Mouse (Mus musculus) forebrain, postnatal 0 days (tissue): Measurements from ENCODE around the gene Gga3. TPM values are rescaled to one million over a fixed set of nuclear protein-coding genes. Genes with fewer than 3 reads are reported as not detected.
"Not testable (repeated sequence)": the region's sequence is repeated elsewhere in the genome, so short reads cannot be mapped to it uniquely, and the experiment has no call there.

Source experiments
- ATAC-seq: fragments of 200-750 bp; cut with Nextera tagmentation; 2 replicates; pipeline ENCODE4 v1.8.0; 2017; ENCODE audit warnings: mild to moderate bottlenecking, moderate library complexity
- DNase-seq: peaks from one replicate; pipeline ENCODE4 v3.0.0-alpha.2; 2015
- H3K27ac ChIP-seq: fragments of 300-500 bp; sonication (generic); 2 replicates; pipeline ENCODE4 v1.5.1; 2014; ENCODE audit warnings: low read depth, mild to moderate bottlenecking, antibody characterized with exemption, low read length, moderate library complexity, mixed read lengths
- H3K27me3 ChIP-seq: fragments of 300-500 bp; sonication (generic); 2 replicates; pipeline ENCODE4 v1.6.1; 2014; ENCODE audit warnings: mild to moderate bottlenecking, low read length, mixed read lengths; ENCODE audit not compliant: insufficient read depth
- H3K36me3 ChIP-seq: fragments of 300-500 bp; sonication (generic); 2 replicates; pipeline ENCODE4 v1.6.1; 2014; ENCODE audit warnings: mild to moderate bottlenecking, moderate library complexity; ENCODE audit not compliant: insufficient read depth
- H3K4me1 ChIP-seq: fragments of 300-500 bp; sonication (generic); 2 replicates; pipeline ENCODE4 v1.6.1; 2014; ENCODE audit warnings: antibody characterized with exemption; ENCODE audit not compliant: insufficient read depth
- H3K4me2 ChIP-seq: fragments of 300-500 bp; sonication (generic); 2 replicates; pipeline ENCODE4 v1.6.1; 2014; ENCODE audit warnings: low read depth, mild to moderate bottlenecking, moderate library complexity
- H3K4me3 ChIP-seq: fragments of 300-500 bp; sonication (generic); 2 replicates; pipeline ENCODE4 v1.5.1; 2014; ENCODE audit warnings: low read depth, low read length, mixed read lengths
- H3K9ac ChIP-seq: fragments of 300-500 bp; sonication (generic); 2 replicates; pipeline ENCODE4 v1.6.1; 2014; ENCODE audit warnings: mild to moderate bottlenecking
- H3K9me3 ChIP-seq: fragments of 300-500 bp; sonication (generic); 2 replicates; pipeline ENCODE4 v1.6.1; 2016; ENCODE audit warnings: low read length
- CTCF ChIP-seq: sonication (generic); IDR thresholded peaks from 2 replicates; pipeline ENCODE4 v1.5.1; 2016; ENCODE audit warnings: antibody characterized with exemption, control low read depth, low read depth
- WGBS: fragments of 180-500 bp; shearing (Covaris S2); extraction: QIAGEN DNeasy Blood & Tissue Kit; methylation state at CpG from one replicate; pipeline ENCODE4 v1.1.7; 2014; 5-methylcytosine and 5-hydroxymethylcytosine counted together
- polyA plus RNA-seq: library from polyadenylated mRNA; unstranded; fragments of >200 nt; fragmentation: Nextera tagmentation; extraction: Ambion mirVana; gene quantifications from 2 replicates; pipeline ENCODE4 v1.2.1, GENCODE M21; 2015
- total RNA-seq: library from RNA; depleted of rRNA; stranded (reverse); fragments of >200 nt; gene quantifications from 2 replicates; pipeline ENCODE4 v1.2.3, GENCODE M21; 2014; rRNA removed

The Gga3 gene
- 34.0 and 34.5 TPM in 2 replicates for total RNA-seq
- polyA plus RNA-seq, result 15.2 and 18.5 TPM in 2 replicates

DNA sequence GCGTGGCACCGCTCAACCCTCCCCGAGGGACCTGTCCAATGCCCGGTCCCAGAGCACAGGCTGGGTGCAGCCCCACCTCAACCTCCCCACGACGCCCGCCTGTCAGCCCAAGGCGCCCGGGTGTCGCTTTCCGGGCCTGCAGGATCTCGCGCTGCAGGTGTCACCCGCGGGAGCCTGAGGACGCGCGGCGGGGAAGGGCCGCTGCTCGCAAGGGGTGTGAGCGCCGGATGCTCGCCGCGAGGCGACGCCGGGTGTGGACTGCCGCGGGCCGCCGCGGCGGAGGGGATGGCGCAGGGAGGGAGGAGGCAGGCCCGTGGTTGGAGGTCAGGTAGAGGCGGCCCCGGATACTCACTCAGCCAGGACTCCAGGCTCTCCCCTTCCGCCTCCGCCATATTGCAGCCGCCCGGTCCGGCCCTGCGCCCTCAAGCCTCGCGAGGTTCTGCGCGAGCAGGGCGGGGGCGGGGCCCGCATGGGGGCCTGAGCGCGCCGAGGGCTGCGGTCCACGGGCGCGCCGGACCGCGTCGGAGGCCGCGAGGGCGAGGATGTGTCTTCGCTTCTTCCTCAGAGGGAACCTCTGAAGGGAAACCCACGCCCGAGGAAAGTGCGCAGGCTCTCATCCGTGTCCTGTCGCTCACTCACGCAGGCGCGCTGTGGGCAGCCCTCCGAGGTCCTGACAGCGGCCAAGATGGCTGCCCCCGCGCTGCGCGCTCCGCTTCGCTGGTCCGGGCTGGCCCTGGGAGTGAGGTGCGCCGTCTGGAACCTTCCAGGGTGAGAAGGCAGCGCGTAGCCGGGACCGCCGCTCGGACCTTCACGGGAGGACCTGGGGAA is at the start of gene Gga3, which contains the start of gene Mrps7:
TSS of gene Gga3 (minus strand) at position 576 of the 828 bp plus-strand sequence.
TSS of gene Mrps7 (plus strand) at position 450 of the 828 bp plus-strand sequence.
- Histone ChIP-seq H3K4me1 (peaks cover 15% of the 10 kb centered on the region), H3K27ac (peak within 1 kb of the TSS; percentile 95), H3K36me3 (peaks cover 27% of the 10 kb centered on the region), H3K4me3 (peak within 1 kb of the TSS; percentile 95), H3K4me2 (peak within 1 kb of the TSS; percentile 89), H3K27me3 (no peaks in the 10 kb centered on the region), H3K9ac (peak within 1 kb of the TSS; percentile 97), H3K9me3 (no peaks in the 10 kb centered on the region)
- ATAC-seq (peak; percentile 98), DNase-seq (peak; percentile 95)
- TF ChIP-seq CTCF, result no peak
- 1% methylated on average over 89 of the region's 93 CpGs for WGBS

GRCm38 (mm10) chr11:115653194-115653593 is 49.3 kb upstream of the Gga3 start:
- no peaks in the 10 kb centered on the region for H3K9me3 ChIP-seq
- no peak for TF ChIP-seq CTCF
- no peak overlapping the region for H3K4me3 ChIP-seq
- no peaks in the 10 kb centered on the region for H3K4me1 ChIP-seq
- DNase-seq (peak; percentile 34), ATAC-seq (peak; percentile 69)
- WGBS, result 74% methylated on average over 3 of the region's 3 CpGs
- no peaks in the 10 kb centered on the region for H3K27me3 ChIP-seq
- H3K4me2 ChIP-seq, result no peak overlapping the region
- no peak overlapping the region for H3K9ac ChIP-seq
- peak overlapping the region; percentile 57 for H3K27ac ChIP-seq
- peaks cover 12% of the 10 kb centered on the region for H3K36me3 ChIP-seq

DNA sequence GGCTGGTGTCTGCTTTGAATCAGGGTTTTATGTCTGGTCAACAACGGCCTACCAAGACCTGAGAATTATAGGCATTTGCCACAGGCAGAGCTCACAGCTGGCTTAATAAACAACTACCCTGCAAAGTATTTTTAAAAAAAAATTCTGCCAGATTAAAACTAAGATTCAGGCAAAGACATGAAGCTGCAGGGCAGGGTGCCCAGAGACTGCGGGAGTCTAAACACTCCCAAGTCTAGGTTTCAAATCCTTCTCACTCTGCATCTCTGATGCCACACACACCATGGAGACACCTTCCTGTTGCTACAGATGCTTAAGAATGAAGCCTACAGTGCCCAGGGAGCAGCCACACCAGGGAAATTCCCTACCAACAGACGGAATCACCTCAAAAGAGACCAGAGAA is 47.8 kb upstream of the Gga3 start:
- Histone ChIP-seq H3K9ac (no peak overlapping the region), H3K4me2 (no peak overlapping the region), H3K27ac (0 out of 2 replicates have a peak overlapping the region, but pooled peaks have one; percentile 29), H3K9me3 (no peaks in the 10 kb centered on the region), H3K27me3 (no peaks in the 10 kb centered on the region), H3K4me1 (no peaks in the 10 kb centered on the region), H3K36me3 (peaks cover 19% of the 10 kb centered on the region), H3K4me3 (no peak overlapping the region)
- no peak for DNase-seq
- TF ChIP-seq CTCF, result no peak
- 85% methylated on average over 3 of the region's 3 CpGs for WGBS
- no peak for ATAC-seq

- ATAC-seq (no peak), DNase-seq (peak; percentile 57)
- peak overlapping the region; percentile 60 for H3K27ac ChIP-seq
- H3K9ac ChIP-seq, result no peak overlapping the region; the same call in 1 of the 2 replicates
- peaks cover 28% of the 10 kb centered on the region for H3K36me3 ChIP-seq
- WGBS, result 37% methylated on average over 10 of the region's 10 CpGs
- H3K4me3 ChIP-seq, result no peak overlapping the region
- no peak for TF ChIP-seq CTCF
- H3K27me3 ChIP-seq, result no peaks in the 10 kb centered on the region
- H3K4me2 ChIP-seq, result no peak overlapping the region
- no peaks in the 10 kb centered on the region for H3K9me3 ChIP-seq
- no peaks in the 10 kb centered on the region for H3K4me1 ChIP-seq
These were observed 45.9 kb upstream of the Gga3 start for GRCm38 (mm10) chr11:115649706-115650105.

GRCm38 (mm10) chr11:115647459-115647858 is 43.6 kb upstream of the Gga3 start:
- WGBS, result 44% methylated on average over 6 of the region's 6 CpGs
- H3K4me2 ChIP-seq, result no peak overlapping the region
- TF ChIP-seq CTCF, result peak; percentile 79
- no peaks in the 10 kb centered on the region for H3K27me3 ChIP-seq
- H3K27ac ChIP-seq, result no peak overlapping the region
- H3K9ac ChIP-seq, result no peak overlapping the region
- no peak overlapping the region for H3K4me3 ChIP-seq
- H3K4me1 ChIP-seq, result no peaks in the 10 kb centered on the region
- ATAC-seq (no peak), DNase-seq (peak; percentile 87)
- H3K36me3 ChIP-seq, result peaks cover 34% of the 10 kb centered on the region
- H3K9me3 ChIP-seq, result no peaks in the 10 kb centered on the region

DNA sequence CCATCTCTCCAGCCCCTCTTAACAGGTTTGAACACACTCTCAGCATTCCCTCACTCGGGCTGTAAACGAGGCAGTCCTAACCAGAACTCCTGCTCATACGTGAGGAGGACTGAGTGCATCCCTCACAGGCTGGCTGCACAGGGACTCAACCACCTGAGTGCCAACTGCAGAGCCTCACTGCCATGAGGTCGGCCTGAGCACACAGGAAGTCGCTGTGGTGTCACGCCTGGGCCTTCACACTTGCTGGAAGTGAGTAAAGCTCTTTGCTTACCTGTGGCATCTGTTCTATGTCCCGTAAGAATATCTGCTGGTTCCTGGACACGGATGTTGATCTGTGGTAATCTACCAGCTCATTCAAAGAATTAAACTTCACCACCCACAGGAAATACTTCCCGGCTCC is 42.6 kb upstream of the Gga3 start:
- Histone ChIP-seq H3K4me2 (no peak overlapping the region), H3K9me3 (no peaks in the 10 kb centered on the region), H3K36me3 (peaks cover 34% of the 10 kb centered on the region), H3K9ac (no peak overlapping the region), H3K27me3 (no peaks in the 10 kb centered on the region), H3K4me3 (no peak overlapping the region), H3K4me1 (no peaks in the 10 kb centered on the region), H3K27ac (no peak overlapping the region)
- WGBS, result 94% methylated on average over 9 of the region's 9 CpGs
- ATAC-seq (no peak), DNase-seq (no peak)
- no peak for TF ChIP-seq CTCF

DNA sequence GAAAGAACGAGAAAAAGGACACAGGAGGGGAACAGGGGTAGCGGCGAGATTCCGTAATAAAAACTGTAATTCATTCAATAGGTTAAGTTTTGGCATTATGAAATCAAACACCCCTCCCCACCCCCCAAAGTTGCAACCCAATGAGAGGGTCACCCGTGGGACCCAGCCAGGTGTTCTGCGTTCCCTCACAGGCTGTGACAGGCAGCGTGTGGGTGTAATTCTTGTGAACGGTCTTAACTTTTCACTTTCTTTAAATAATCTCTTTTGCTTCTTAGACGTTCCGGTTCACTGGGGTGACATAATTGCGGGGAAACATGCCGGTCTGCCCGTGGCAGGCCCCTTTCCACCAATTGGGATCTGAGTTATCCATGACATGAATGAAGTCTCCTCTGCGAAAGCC is 41.6 kb upstream of the Gga3 start:
- H3K27me3 ChIP-seq, ATAC-seq, H3K27ac ChIP-seq, H3K9me3 ChIP-seq, H3K4me3 ChIP-seq, H3K9ac ChIP-seq, DNase-seq, H3K4me1 ChIP-seq, H3K4me2 ChIP-seq: not testable (repeated sequence)
- H3K36me3 ChIP-seq, result peaks cover 34% of the 10 kb centered on the region
- WGBS, result 89% methylated on average over 13 of the region's 14 CpGs
